Mouse (Mus musculus): Measurements from ENCODE around the gene Proser3. TPM values are rescaled to one million over a fixed set of nuclear protein-coding genes. Genes with fewer than 3 reads are reported as not detected.

The Proser3 gene
- polyA plus RNA-seq (2012; fragmentation: generic; extraction: Trizol) = 3.8 TPM

GRCm38 (mm10) chr7:30552102-30553020 is at the start of gene Proser3, which contains the start of gene Hspb6:
Proser3 (minus strand) TSS chr7:30552299.
Hspb6 (plus strand) TSS chr7:30552178.
- peak within 1 kb of the TSS; percentile 8 for H3ac ChIP-seq (ENCODE audit: control insufficient read depth, insufficient read length)
- no peaks in the 10 kb centered on the region for H3K79me2 ChIP-seq (ENCODE audit: control insufficient read depth, insufficient read depth)
- TF ChIP-seq SRF (IDR thresholded peaks at IDR 0.05; ENCODE audit: control insufficient read depth, insufficient read length, low read depth) (no peak), MYOG (IDR thresholded peaks at IDR 0.05; ENCODE audit: control insufficient read depth in 1 of 3, insufficient read depth in 1 of 3, insufficient read length in 2 of 3, low read depth in 2 of 3) (no peak), POLR2AphosphoS2 (IDR thresholded peaks at IDR 0.05; ENCODE audit: insufficient read length, low read depth) (peak; percentile 71), TCF3 (IDR thresholded peaks at IDR 0.05; ENCODE audit: insufficient read length, low read depth) (no peak), POLR2A (IDR thresholded peaks at IDR 0.05; ENCODE audit: insufficient read length, low read depth) (peak; percentile 71), CEBPB (IDR thresholded peaks at IDR 0.05; ENCODE audit: insufficient read depth, poor library complexity, severe bottlenecking) (0 out of 2 replicates have a peak, but pooled peaks have one; percentile 1), TCF12 (IDR thresholded peaks at IDR 0.05; ENCODE audit: insufficient read depth, poor library complexity, severe bottlenecking) (no peak), USF1 (IDR thresholded peaks at IDR 0.05; ENCODE audit: low read depth) (no peak), MYOD1 (IDR thresholded peaks at IDR 0.05; ENCODE audit: control insufficient read depth in 1 of 3, insufficient read length in 2 of 3, low read depth in 2 of 3) (no peak), E2F4 (IDR thresholded peaks at IDR 0.05; ENCODE audit: insufficient read depth) (peak; percentile 58), MAX (IDR thresholded peaks at IDR 0.05; ENCODE audit: low read depth) (no peak), REST (IDR thresholded peaks at IDR 0.05; ENCODE audit: insufficient read depth, insufficient read length) (no peak)
- peak within 1 kb of the TSS; percentile 68 for H3K4me3 ChIP-seq
- H3K27me3 ChIP-seq (ENCODE audit: control insufficient read depth, insufficient read depth, insufficient read length) = no peaks in the 10 kb centered on the region
- H3K36me3 ChIP-seq (ENCODE audit: control insufficient read depth, insufficient read depth) = peaks cover 16% of the 10 kb centered on the region
- peak within 1 kb of the TSS; percentile 75 for H3K4me2 ChIP-seq (ENCODE audit: low read depth)

GRCm38 (mm10) chr7:30600651-30601050 is 48.6 kb upstream of the Proser3 start:
- H3K4me2 ChIP-seq (ENCODE audit: low read depth) = no peak overlapping the region
- TF ChIP-seq E2F4 (IDR thresholded peaks at IDR 0.05; ENCODE audit: insufficient read depth) = no peak
- TF ChIP-seq MYOG (IDR thresholded peaks at IDR 0.05; ENCODE audit: control insufficient read depth in 1 of 3, insufficient read depth in 1 of 3, insufficient read length in 2 of 3, low read depth in 2 of 3) = no peak
- TF ChIP-seq MYOD1 (IDR thresholded peaks at IDR 0.05; ENCODE audit: control insufficient read depth in 1 of 3, insufficient read length in 2 of 3, low read depth in 2 of 3) = no peak
- no peak for TF ChIP-seq TCF3 (IDR thresholded peaks at IDR 0.05; ENCODE audit: insufficient read length, low read depth)
- TF ChIP-seq SRF (IDR thresholded peaks at IDR 0.05; ENCODE audit: control insufficient read depth, insufficient read length, low read depth) = no peak
- TF ChIP-seq TCF12 (IDR thresholded peaks at IDR 0.05; ENCODE audit: insufficient read depth, poor library complexity, severe bottlenecking) = no peak
- no peak for TF ChIP-seq POLR2AphosphoS2 (IDR thresholded peaks at IDR 0.05; ENCODE audit: insufficient read length, low read depth)
- TF ChIP-seq REST (IDR thresholded peaks at IDR 0.05; ENCODE audit: insufficient read depth, insufficient read length) = no peak
- no peak for TF ChIP-seq CEBPB (IDR thresholded peaks at IDR 0.05; ENCODE audit: insufficient read depth, poor library complexity, severe bottlenecking)
- no peak for TF ChIP-seq POLR2A (IDR thresholded peaks at IDR 0.05; ENCODE audit: insufficient read length, low read depth)
- no peak for TF ChIP-seq MAX (IDR thresholded peaks at IDR 0.05; ENCODE audit: low read depth)
- no peaks in the 10 kb centered on the region for H3K36me3 ChIP-seq (ENCODE audit: control insufficient read depth, insufficient read depth)

GRCm38 (mm10) chr7:30599933-30600353 is 47.8 kb upstream of the Proser3 start:
- no peak overlapping the region for H3ac ChIP-seq (ENCODE audit: control insufficient read depth, insufficient read length)
- peaks cover 46% of the 10 kb centered on the region for H3K27me3 ChIP-seq (ENCODE audit: control insufficient read depth, insufficient read depth, insufficient read length)
- H3K79me2 ChIP-seq (ENCODE audit: control insufficient read depth, insufficient read depth) = no peaks in the 10 kb centered on the region
- H3K4me3 ChIP-seq = no peak overlapping the region
- no peaks in the 10 kb centered on the region for H3K36me3 ChIP-seq (ENCODE audit: control insufficient read depth, insufficient read depth)
- TF ChIP-seq MAX (IDR thresholded peaks at IDR 0.05; ENCODE audit: low read depth) = no peak
- H3K4me2 ChIP-seq (ENCODE audit: low read depth) = no peak overlapping the region

More at GRCm38 (mm10) chr7:30600651-30601050, 48.6 kb upstream of the Proser3 start:
- H3ac ChIP-seq (ENCODE audit: control insufficient read depth, insufficient read length) = no peak overlapping the region
- no peaks in the 10 kb centered on the region for H3K79me2 ChIP-seq (ENCODE audit: control insufficient read depth, insufficient read depth)
- peaks cover 39% of the 10 kb centered on the region for H3K27me3 ChIP-seq (ENCODE audit: control insufficient read depth, insufficient read depth, insufficient read length)
- H3K4me3 ChIP-seq = no peak overlapping the region

GRCm38 (mm10) chr7:30598786-30599185 is 46.7 kb upstream of the Proser3 start, which contains the start of gene Zbtb32:
Zbtb32 (minus strand) TSS chr7:30598909.
- no peaks in the 10 kb centered on the region for H3K79me2 ChIP-seq (ENCODE audit: control insufficient read depth, insufficient read depth)
- peaks cover 55% of the 10 kb centered on the region for H3K27me3 ChIP-seq (ENCODE audit: control insufficient read depth, insufficient read depth, insufficient read length)
- TF ChIP-seq MAX (IDR thresholded peaks at IDR 0.05; ENCODE audit: low read depth) (no peak), SRF (IDR thresholded peaks at IDR 0.05; ENCODE audit: control insufficient read depth, insufficient read length, low read depth) (no peak), MYOG (IDR thresholded peaks at IDR 0.05; ENCODE audit: control insufficient read depth in 1 of 3, insufficient read depth in 1 of 3, insufficient read length in 2 of 3, low read depth in 2 of 3) (no peak), POLR2AphosphoS2 (IDR thresholded peaks at IDR 0.05; ENCODE audit: insufficient read length, low read depth) (no peak), CEBPB (IDR thresholded peaks at IDR 0.05; ENCODE audit: insufficient read depth, poor library complexity, severe bottlenecking) (no peak), TCF3 (IDR thresholded peaks at IDR 0.05; ENCODE audit: insufficient read length, low read depth) (no peak), TCF12 (IDR thresholded peaks at IDR 0.05; ENCODE audit: insufficient read depth, poor library complexity, severe bottlenecking) (no peak), USF1 (IDR thresholded peaks at IDR 0.05; ENCODE audit: low read depth) (no peak), POLR2A (IDR thresholded peaks at IDR 0.05; ENCODE audit: insufficient read length, low read depth) (no peak), MYOD1 (IDR thresholded peaks at IDR 0.05; ENCODE audit: control insufficient read depth in 1 of 3, insufficient read length in 2 of 3, low read depth in 2 of 3) (no peak), REST (IDR thresholded peaks at IDR 0.05; ENCODE audit: insufficient read depth, insufficient read length) (no peak), E2F4 (IDR thresholded peaks at IDR 0.05; ENCODE audit: insufficient read depth) (no peak)
- no peak within 1 kb of the TSS for H3K4me2 ChIP-seq (ENCODE audit: low read depth)
- H3K4me3 ChIP-seq = no peak within 1 kb of the TSS
- H3ac ChIP-seq (ENCODE audit: control insufficient read depth, insufficient read length) = no peak within 1 kb of the TSS
- no peaks in the 10 kb centered on the region for H3K36me3 ChIP-seq (ENCODE audit: control insufficient read depth, insufficient read depth)

All from myocyte (in vitro differentiated cells).